Mouse (Mus musculus) erythroblast, embryonic 14.5 days (primary cell): ENCODE results near the gene Lhb.

Experiments
- GATA1 ChIP-seq: IDR thresholded peaks from 2 replicates; pipeline ENCODE4 v1.6.1; 2012; ENCODE audit warnings: low read length, inconsistent platforms, mixed read lengths
- TAL1 ChIP-seq: IDR thresholded peaks from 3 replicates; pipeline ENCODE4 v1.6.1; 2012; ENCODE audit warnings: low read length, inconsistent platforms, mixed read lengths

GRCm38 (mm10) chr7:45463987-45464778 lies 43.6 kb downstream of the Lhb start:
- no peak for TF ChIP-seq GATA1
- TF ChIP-seq TAL1 = no peak
